Mouse (Mus musculus): ENCODE results near the gene Rbm12b1.
"Not testable (repeated sequence)": the region's sequence is repeated elsewhere in the genome, so short reads cannot be mapped to it uniquely, and the experiment has no call there.

The Rbm12b1 gene

DNA sequence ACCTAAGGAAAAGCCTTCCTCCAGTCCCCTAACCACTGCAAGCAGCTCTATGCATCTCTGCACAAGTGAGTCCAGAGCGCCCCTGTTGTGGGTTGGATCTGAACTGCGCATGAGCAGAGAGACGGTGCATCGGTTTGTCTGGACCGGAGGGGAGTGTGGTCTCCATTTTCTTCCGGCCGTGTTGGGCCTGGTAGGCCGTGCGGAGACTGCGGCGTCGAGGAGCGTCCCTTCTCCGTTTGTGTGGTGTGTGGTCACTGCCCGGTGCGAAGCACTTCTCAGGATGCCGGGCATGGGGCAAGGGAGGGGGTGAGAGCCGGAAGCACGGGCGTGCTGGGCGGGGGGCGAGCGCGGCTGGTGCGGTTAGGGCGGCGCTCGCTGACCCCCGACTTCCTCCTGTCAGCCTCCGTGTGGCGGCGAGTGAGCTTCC is at the start of gene Rbm12b1:
TSS of gene Rbm12b1 (plus strand) at position 124 of the 427 bp plus-strand sequence.
- peak; percentile 66 to 74 for DNase-seq (ENCODE audit: low spot score in 2 of 2)

DNA sequence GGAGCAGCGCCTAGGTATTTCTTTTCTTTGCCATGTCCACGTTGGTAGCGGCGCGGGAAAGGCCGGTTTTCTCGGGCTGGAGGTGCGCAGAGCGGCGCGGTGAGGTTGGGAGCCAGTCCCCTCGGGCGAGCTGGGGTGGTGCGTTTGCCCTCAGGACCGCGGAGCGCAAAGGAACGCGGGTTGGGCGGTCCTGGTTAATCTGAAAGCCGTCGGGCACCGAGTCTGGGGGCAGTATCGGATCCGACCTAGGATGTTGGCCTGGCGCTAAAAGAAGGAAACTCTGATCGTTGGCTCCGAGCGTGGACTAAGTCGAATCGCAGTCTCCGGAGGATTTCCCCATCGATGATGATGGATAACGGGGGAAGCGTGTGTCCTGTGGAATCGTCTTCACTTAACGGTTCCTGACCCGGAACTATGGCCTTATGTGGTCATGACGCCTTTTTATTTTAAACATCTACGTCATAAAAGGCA is 563 bp downstream of the Rbm12b1 start:
- not testable (repeated sequence) for DNase-seq (ENCODE audit: low spot score in 2 of 2)

DNA sequence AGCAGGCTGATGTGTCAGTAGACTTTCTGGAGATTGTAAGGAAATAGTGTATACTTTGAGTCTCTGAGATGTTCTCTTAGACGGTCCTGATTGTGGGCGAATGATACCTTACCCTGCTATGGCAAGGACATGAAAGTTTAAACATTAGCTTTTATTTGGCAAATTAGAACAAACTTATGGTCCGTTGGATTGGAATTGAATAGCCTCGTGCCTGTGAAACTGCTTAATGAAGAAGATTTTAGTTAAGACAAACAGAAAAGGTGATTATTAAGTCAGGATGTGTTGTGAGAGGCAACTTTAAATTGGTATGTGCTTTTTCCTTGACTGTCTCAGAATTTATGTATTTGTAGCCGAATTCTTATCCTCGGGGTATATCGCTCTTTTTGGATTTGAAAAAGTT is 1.5 kb downstream of the Rbm12b1 start:
- not testable (repeated sequence) for DNase-seq (ENCODE audit: low spot score in 2 of 2)

DNA sequence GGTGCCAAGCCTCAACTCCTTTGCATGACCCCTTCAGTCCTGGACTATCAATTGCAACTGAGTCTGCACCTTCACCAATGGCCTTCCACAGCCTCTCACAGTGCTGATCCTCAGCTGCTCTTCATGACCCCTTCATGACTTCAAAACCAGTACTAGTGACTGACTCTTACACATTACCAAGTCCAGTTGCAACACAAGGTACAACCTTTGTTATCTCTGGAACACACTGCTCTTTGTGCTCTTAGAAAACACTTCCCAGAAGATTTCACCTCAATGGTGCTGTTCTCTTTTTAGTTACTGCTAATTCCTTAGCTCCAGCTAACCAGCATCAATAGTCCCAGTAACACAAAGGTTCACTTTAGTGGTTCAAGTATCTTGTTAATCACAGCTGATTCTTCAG is 7.6 kb downstream of the Rbm12b1 start:
- DNase-seq (ENCODE audit: low spot score in 2 of 2) = no peak

DNA sequence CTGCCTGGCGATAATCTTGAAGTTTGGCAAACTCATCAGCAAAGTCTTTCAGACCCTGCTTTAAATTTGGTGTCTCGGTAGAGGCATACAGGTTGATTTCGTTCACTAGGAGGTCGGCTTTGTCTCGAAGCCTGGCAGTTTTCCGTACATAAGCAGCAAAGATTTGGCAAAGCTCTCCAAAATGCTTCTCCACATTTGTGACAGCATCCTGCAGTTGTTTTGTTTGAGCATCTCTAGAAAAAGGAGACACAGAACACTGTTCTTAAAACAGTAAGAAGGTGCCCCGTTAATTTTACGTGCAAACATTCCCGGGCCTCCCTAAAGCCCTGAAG is 30.9 kb downstream of the Rbm12b1 start:
- DNase-seq (ENCODE audit: low spot score in 2 of 2) = no peak

DNA sequence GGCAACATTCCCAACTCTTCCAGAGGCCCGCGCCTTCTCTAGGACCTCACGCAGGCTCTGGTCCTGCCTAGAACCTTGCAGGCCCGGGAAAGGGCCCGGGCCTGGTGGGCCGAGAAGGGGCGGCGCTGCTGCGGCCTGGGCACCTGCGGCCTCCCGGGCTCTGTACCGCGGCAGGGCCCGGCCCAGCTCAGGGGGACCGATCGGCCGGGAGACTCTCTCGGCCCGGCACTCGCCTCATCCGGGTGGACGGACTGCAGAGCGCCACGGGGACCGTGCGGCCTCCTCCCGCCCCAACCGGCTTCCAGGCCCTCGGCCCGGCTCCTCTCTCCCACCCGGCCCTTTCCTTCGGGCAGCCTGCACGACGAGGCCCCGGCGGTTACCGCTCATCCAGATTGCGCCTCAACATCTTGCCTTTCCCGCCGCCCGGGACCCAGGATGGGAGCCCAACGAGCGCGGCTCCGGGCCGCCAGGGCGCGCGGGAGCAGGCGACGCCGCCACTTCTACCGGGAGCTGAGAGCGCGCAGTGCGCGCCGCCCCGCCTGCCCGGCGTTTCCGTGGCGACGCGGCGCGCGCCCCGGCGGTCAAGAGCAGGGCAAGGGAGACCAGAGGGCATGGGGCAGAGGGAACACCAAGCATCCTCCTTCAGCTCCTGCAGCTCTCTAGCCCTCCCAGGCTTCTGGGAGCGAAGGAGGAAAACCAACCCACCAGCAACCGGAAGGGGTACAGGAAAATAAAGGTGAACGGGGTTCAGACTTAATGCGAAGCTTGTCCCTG is 31.4 kb downstream of the Rbm12b1 start, which contains the start of gene Fam92a:
TSS of gene Fam92a (minus strand) at position 698 of the 774 bp plus-strand sequence.
- peak; percentile 42 to 73 for DNase-seq (ENCODE audit: low spot score in 2 of 2)

DNA sequence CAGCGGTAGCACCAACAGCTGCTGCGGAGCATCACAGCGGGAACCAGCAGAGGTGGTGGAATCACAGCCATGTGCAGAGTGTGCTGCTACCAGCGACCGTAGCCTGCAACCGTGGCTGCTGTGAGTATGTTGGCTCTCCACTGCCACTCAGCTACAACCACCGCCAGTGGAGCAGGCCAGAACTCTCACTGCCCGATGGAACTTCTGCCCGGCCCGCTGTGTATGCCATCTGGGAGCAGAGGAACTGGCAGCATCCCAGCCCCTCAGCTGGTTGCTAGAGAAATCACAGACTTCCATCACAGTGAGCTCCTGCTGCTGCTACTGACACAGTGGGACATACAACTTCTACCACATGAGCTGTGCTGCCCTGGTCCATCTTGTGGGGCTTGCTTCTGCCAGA is 38.9 kb downstream of the Rbm12b1 start:
- no peak for DNase-seq (ENCODE audit: low spot score in 2 of 2)

Measured in spleen, postnatal 4 days (tissue).